Mouse (Mus musculus): ENCODE measurements at regions not wholly inside any gene's neighbourhood (a gene's known extent, or its start where the extent isn't known, plus 50 kb on each side); places are given as distances from the start of the nearest gene placed in this dataset.
"Not testable (repeated sequence)": the region's sequence is repeated elsewhere in the genome, so short reads cannot be mapped to it uniquely, and the experiment has no call there.

- H3K36me3 ChIP-seq; H3K27me3 ChIP-seq; H3K4me3 ChIP-seq (replicated peaks); H3K9ac ChIP-seq (replicated peaks); ATAC-seq; H3K27ac ChIP-seq; H3K4me2 ChIP-seq (replicated peaks); H3K9me3 ChIP-seq; H3K4me1 ChIP-seq (replicated peaks): not testable (repeated sequence)
- WGBS: 22% methylated on average over 1 of the region's 1 CpGs
Measured at GRCm38 (mm10) chr14:124801589-124801988, 124.7 kb upstream of the Fgf14 start.

- no peak overlapping the region for H3K4me3 ChIP-seq (replicated peaks)
- H3K27me3 ChIP-seq: no peaks in the 10 kb centered on the region
- no peak overlapping the region for H3K4me2 ChIP-seq (replicated peaks)
- H3K9me3 ChIP-seq: no peaks in the 10 kb centered on the region
- no peak overlapping the region for H3K27ac ChIP-seq
- no peak overlapping the region for H3K9ac ChIP-seq (replicated peaks)
- WGBS: 92% methylated on average over 5 of the region's 5 CpGs
- no peak for ATAC-seq
- no peaks in the 10 kb centered on the region for H3K36me3 ChIP-seq
- no peaks in the 10 kb centered on the region for H3K4me1 ChIP-seq (replicated peaks)
Measured at GRCm38 (mm10) chr14:124800421-124800820, 123.5 kb upstream of the Fgf14 start.

GRCm38 (mm10) chr14:124775402-124775801 is 98.5 kb upstream of the Fgf14 start:
- H3K9me3 ChIP-seq: no peaks in the 10 kb centered on the region
- ATAC-seq: no peak
- no peak overlapping the region for H3K27ac ChIP-seq
- H3K4me3 ChIP-seq (replicated peaks): no peak overlapping the region
- H3K4me1 ChIP-seq (replicated peaks): no peaks in the 10 kb centered on the region
- H3K36me3 ChIP-seq: no peaks in the 10 kb centered on the region
- no peak overlapping the region for H3K9ac ChIP-seq (replicated peaks)
- H3K27me3 ChIP-seq: no peaks in the 10 kb centered on the region
- no peak overlapping the region for H3K4me2 ChIP-seq (replicated peaks)

- no peak for ATAC-seq
- 86% methylated on average over 3 of the region's 3 CpGs for WGBS
Measured at GRCm38 (mm10) chr14:124767996-124768395, 91.1 kb upstream of the Fgf14 start.

GRCm38 (mm10) chr14:124767234-124767633 is 90.3 kb upstream of the Fgf14 start:
- H3K4me1 ChIP-seq (replicated peaks): no peaks in the 10 kb centered on the region
- H3K27me3 ChIP-seq: no peaks in the 10 kb centered on the region
- no peak overlapping the region for H3K4me3 ChIP-seq (replicated peaks)
- H3K4me2 ChIP-seq (replicated peaks): no peak overlapping the region
- no peaks in the 10 kb centered on the region for H3K9me3 ChIP-seq
- no peak overlapping the region for H3K9ac ChIP-seq (replicated peaks)
- H3K36me3 ChIP-seq: no peaks in the 10 kb centered on the region
- WGBS: 74% methylated on average over 2 of the region's 2 CpGs
- no peak overlapping the region for H3K27ac ChIP-seq
- no peak for ATAC-seq

More at GRCm38 (mm10) chr14:124767996-124768395, 91.1 kb upstream of the Fgf14 start:
- Histone ChIP-seq H3K4me2 (replicated peaks) (no peak overlapping the region), H3K27me3 (no peaks in the 10 kb centered on the region), H3K27ac (no peak overlapping the region), H3K9me3 (no peaks in the 10 kb centered on the region), H3K4me3 (replicated peaks) (no peak overlapping the region), H3K9ac (replicated peaks) (no peak overlapping the region), H3K36me3 (no peaks in the 10 kb centered on the region), H3K4me1 (replicated peaks) (no peaks in the 10 kb centered on the region)

GRCm38 (mm10) chr14:124742491-124742890 is 65.6 kb upstream of the Fgf14 start:
- H3K9me3 ChIP-seq: no peaks in the 10 kb centered on the region
- no peak overlapping the region for H3K4me3 ChIP-seq (replicated peaks)
- no peaks in the 10 kb centered on the region for H3K4me1 ChIP-seq (replicated peaks)
- 30% methylated on average over 2 of the region's 2 CpGs for WGBS
- H3K27me3 ChIP-seq: no peaks in the 10 kb centered on the region
- H3K36me3 ChIP-seq: no peaks in the 10 kb centered on the region
- no peak overlapping the region for H3K4me2 ChIP-seq (replicated peaks)
- H3K27ac ChIP-seq: no peak overlapping the region
- peak; percentile 65 for ATAC-seq
- no peak overlapping the region for H3K9ac ChIP-seq (replicated peaks)
